Mouse (Mus musculus): Measurements from ENCODE around the gene Hoga1. TPM values are rescaled to one million over a fixed set of nuclear protein-coding genes. Genes with fewer than 3 reads are reported as not detected.

Gene Hoga1
- polyA plus RNA-seq, 1 experiment = 7.6 TPM

GRCm38 (mm10) chr19:42099406-42099805, 54.0 kb downstream of the Hoga1 start:
- DNase-seq = no peak
- no peaks in the 10 kb centered on the region for H3K4me1 ChIP-seq (ENCODE audit: control insufficient read depth, insufficient read depth, low read length)
- WGBS = 67% methylated on average over 3 of the region's 3 CpGs
- H3K4me3 ChIP-seq (replicated peaks; ENCODE audit: extremely low read depth, low read depth, low read length) = no peak overlapping the region
- TF ChIP-seq CTCF (IDR thresholded peaks at IDR 0.05; ENCODE audit: insufficient read depth, low read length) (no peak), POLR2A (IDR thresholded peaks at IDR 0.05; ENCODE audit: borderline replicate concordance, extremely low read depth, low read depth, low read length) (no peak)

GRCm38 (mm10) chr19:42104681-42105080, 59.3 kb downstream of the Hoga1 start:
- WGBS = 93% methylated on average over 9 of the region's 9 CpGs
- H3K4me3 ChIP-seq (replicated peaks; ENCODE audit: extremely low read depth, low read depth, low read length) = no peak overlapping the region
- TF ChIP-seq CTCF (IDR thresholded peaks at IDR 0.05; ENCODE audit: insufficient read depth, low read length) (0 out of 2 replicates have a peak, but pooled peaks have one; percentile 27), POLR2A (IDR thresholded peaks at IDR 0.05; ENCODE audit: borderline replicate concordance, extremely low read depth, low read depth, low read length) (no peak)
- DNase-seq = no peak
- no peaks in the 10 kb centered on the region for H3K4me1 ChIP-seq (ENCODE audit: control insufficient read depth, insufficient read depth, low read length)

- H3K4me1 ChIP-seq (ENCODE audit: control insufficient read depth, insufficient read depth, low read length) = no peaks in the 10 kb centered on the region
- no peak for DNase-seq
- TF ChIP-seq CTCF (IDR thresholded peaks at IDR 0.05; ENCODE audit: insufficient read depth, low read length) = no peak
- TF ChIP-seq POLR2A (IDR thresholded peaks at IDR 0.05; ENCODE audit: borderline replicate concordance, extremely low read depth, low read depth, low read length) = no peak
- 68% methylated on average over 4 of the region's 4 CpGs for WGBS
- no peak overlapping the region for H3K4me3 ChIP-seq (replicated peaks; ENCODE audit: extremely low read depth, low read depth, low read length)
Observed at GRCm38 (mm10) chr19:42115783-42116335, 70.4 kb downstream of the Hoga1 start.

GRCm38 (mm10) chr19:42118142-42118541, 72.7 kb downstream of the Hoga1 start:
- WGBS = 77% methylated on average over 9 of the region's 9 CpGs
- Histone ChIP-seq H3K4me3 (replicated peaks; ENCODE audit: extremely low read depth, low read depth, low read length) (no peak overlapping the region), H3K4me1 (ENCODE audit: control insufficient read depth, insufficient read depth, low read length) (no peaks in the 10 kb centered on the region)
- DNase-seq = no peak
- TF ChIP-seq CTCF (IDR thresholded peaks at IDR 0.05; ENCODE audit: insufficient read depth, low read length) = no peak
- no peak for TF ChIP-seq POLR2A (IDR thresholded peaks at IDR 0.05; ENCODE audit: borderline replicate concordance, extremely low read depth, low read depth, low read length)

- TF ChIP-seq CTCF (IDR thresholded peaks at IDR 0.05; ENCODE audit: insufficient read depth, low read length) = no peak
- no peak for TF ChIP-seq POLR2A (IDR thresholded peaks at IDR 0.05; ENCODE audit: borderline replicate concordance, extremely low read depth, low read depth, low read length)
- Histone ChIP-seq H3K4me3 (replicated peaks; ENCODE audit: extremely low read depth, low read depth, low read length) (no peak overlapping the region), H3K4me1 (ENCODE audit: control insufficient read depth, insufficient read depth, low read length) (no peaks in the 10 kb centered on the region)
- 69% methylated on average over 5 of the region's 5 CpGs for WGBS
- no peak for DNase-seq
Observed at GRCm38 (mm10) chr19:42118596-42118995, 73.2 kb downstream of the Hoga1 start.

GRCm38 (mm10) chr19:42120451-42120850, 75.0 kb downstream of the Hoga1 start:
- DNase-seq = peak; percentile 44
- WGBS = 66% methylated on average over 8 of the region's 8 CpGs
- no peak for TF ChIP-seq CTCF (IDR thresholded peaks at IDR 0.05; ENCODE audit: insufficient read depth, low read length)
- no peak for TF ChIP-seq POLR2A (IDR thresholded peaks at IDR 0.05; ENCODE audit: borderline replicate concordance, extremely low read depth, low read depth, low read length)
- H3K4me3 ChIP-seq (replicated peaks; ENCODE audit: extremely low read depth, low read depth, low read length) = no peak overlapping the region
- no peaks in the 10 kb centered on the region for H3K4me1 ChIP-seq (ENCODE audit: control insufficient read depth, insufficient read depth, low read length)

Other genes with a start within 250 kb of the Hoga1 start
- 1.3 and 2.2 TPM in 2 replicates for gene Arhgap19, start 243.6 kb upstream of the Hoga1 start, polyA plus RNA-seq (2012; rRNA removed)
- 3.6 and 4.7 TPM in 2 replicates for gene Frat1, start 215.6 kb upstream of the Hoga1 start, polyA plus RNA-seq (2012; rRNA removed)
- 3.3 and 4.3 TPM in 2 replicates for gene Frat2, start 197.5 kb upstream of the Hoga1 start, polyA plus RNA-seq (2012; rRNA removed)
- gene Rrp12, start 149.4 kb upstream of the Hoga1 start, polyA plus RNA-seq (2012; rRNA removed) = 4.1 and 5.5 TPM in 2 replicates
- 123 and 169 TPM in 2 replicates for gene Pgam1, start 133.7 kb upstream of the Hoga1 start, polyA plus RNA-seq (2012; rRNA removed)
- 12.2 and 16.0 TPM in 2 replicates for gene Exosc1, start 112.2 kb upstream of the Hoga1 start, polyA plus RNA-seq (2012; rRNA removed)
- 67.4 and 91.5 TPM in 2 replicates for gene Zdhhc16, start 112.1 kb upstream of the Hoga1 start, polyA plus RNA-seq (2012; rRNA removed)
- gene Mms19, start 64.5 kb upstream of the Hoga1 start, polyA plus RNA-seq (2012; rRNA removed) = 53.7 and 57.0 TPM in 2 replicates
- 26.0 and 31.7 TPM in 2 replicates for gene Ubtd1, start 63.8 kb upstream of the Hoga1 start, polyA plus RNA-seq (2012; rRNA removed)
- 0.14 and 0.20 TPM in 2 replicates for gene Ankrd2, start 9.6 kb upstream of the Hoga1 start, polyA plus RNA-seq (2012; rRNA removed)
- gene 4933411K16Rik, start 6.6 kb downstream of the Hoga1 start, polyA plus RNA-seq (2012; rRNA removed) = 1.1 and 1.4 TPM in 2 replicates
- 7.1 and 9.0 TPM in 2 replicates for gene Morn4, start 40.7 kb downstream of the Hoga1 start, polyA plus RNA-seq (2012; rRNA removed)
- 29.1 and 34.8 TPM in 2 replicates for gene Pi4k2a, start 44.9 kb downstream of the Hoga1 start, polyA plus RNA-seq (2012; rRNA removed)
- gene Avpi1, start 83.4 kb downstream of the Hoga1 start, polyA plus RNA-seq (2012; rRNA removed) = 46.8 and 69.6 TPM in 2 replicates
- gene Marveld1, start 101.8 kb downstream of the Hoga1 start, polyA plus RNA-seq (2012; rRNA removed) = 215 and 250 TPM in 2 replicates
- 39.3 and 53.9 TPM in 2 replicates for gene Zfyve27, start 118.3 kb downstream of the Hoga1 start, polyA plus RNA-seq (2012; rRNA removed)
- gene Sfrp5, start 156.6 kb downstream of the Hoga1 start, polyA plus RNA-seq (2012; rRNA removed) = 4.9 and 9.4 TPM in 2 replicates
- 0.08 and 0.30 TPM in 2 replicates for gene Golga7b, start 202.0 kb downstream of the Hoga1 start, polyA plus RNA-seq (2012; rRNA removed)

Measured in lung, adult 2 months (tissue).